ENCODE assay signal across 26 mouse cellular contexts in the genomic region with DNA sequence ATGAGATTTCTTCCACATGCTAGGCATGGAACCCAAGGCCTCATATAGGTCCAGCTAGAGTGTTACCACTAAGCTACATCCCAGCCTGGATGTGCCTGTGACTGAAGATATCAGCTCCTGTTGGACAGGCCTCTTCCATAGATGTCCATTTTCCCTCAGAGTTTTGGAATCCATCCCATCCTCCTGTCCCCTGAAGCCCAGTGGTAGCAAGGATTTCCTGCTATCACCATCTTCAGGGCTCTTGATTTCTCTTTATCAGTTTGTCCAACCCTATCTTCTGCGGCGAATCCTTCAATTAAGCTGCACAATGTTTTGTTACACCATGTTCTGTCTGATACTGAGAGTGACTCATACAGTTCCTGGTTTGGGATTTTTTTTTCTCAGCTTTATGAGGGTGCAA. TPM values are rescaled to one million over a fixed set of nuclear protein-coding genes. Genes with fewer than 3 reads are reported as not detected.
DNase-seq lines count a peak whose midpoint lies in the region; ATAC-seq lines count a peak whose summit lies in the region.
"Had no signal": no experiment of that assay in that cellular context is flagged by ENCODE, and none has a peak within 500 bp of the region (broad histone marks: within the 10 kb centered on the region; RNA-seq: fewer than 3 reads in every experiment).

No protein-coding gene starts in this region.

- H3K9ac ChIP-seq in midbrain, embryonic 11.5 days (ENCODE audit: low read length): no peak overlapping the region
- H3K9ac ChIP-seq in midbrain, embryonic 16.5 days (ENCODE audit: low read depth, low read length): no peak overlapping the region
- H3K9ac ChIP-seq: embryonic facial prominence, embryonic 13.5 days; embryonic facial prominence, embryonic 15.5 days; forebrain, embryonic 12.5 days had no signal

- peak; percentile 52 for DNase-seq in heart, adult 11 months
- DNase-seq in heart, postnatal 14 days: no peak
- peak; percentile 59 for DNase-seq in midbrain, embryonic 11.5 days (ENCODE audit: low spot score, missing footprints)
- DNase-seq in frontal cortex, postnatal 10 days (ENCODE audit: low spot score in 2 of 2): no peak
- DNase-seq: adrenal gland, adult 2 months; adrenal gland, postnatal 10 days; adrenal gland, postnatal 25 days; B cell, adult 2 months; cerebellum, adult 11 months; cerebellum, adult 18-20 months; cerebellum, adult 8-10 months; cerebellum, adult 9-11 months; cerebellum, postnatal 14 days; cerebellum, postnatal 36 days; embryo, embryonic 11 days had no signal

- H3K27ac ChIP-seq in midbrain, embryonic 11.5 days (ENCODE audit: low read depth, low read length): no peak overlapping the region
- H3K27ac ChIP-seq in midbrain, embryonic 16.5 days (ENCODE audit: low read length): no peak overlapping the region
- H3K27ac ChIP-seq: embryonic facial prominence, embryonic 13.5 days; embryonic facial prominence, embryonic 15.5 days; forebrain, embryonic 10.5 days; forebrain, embryonic 12.5 days had no signal

- no peaks in the 10 kb centered on the region for H3K9me3 ChIP-seq in midbrain, embryonic 11.5 days (ENCODE audit: control insufficient read depth, low read length)
- H3K9me3 ChIP-seq in midbrain, embryonic 16.5 days (replicated peaks; ENCODE audit: control insufficient read depth, low read length, poor library complexity, severe bottlenecking): no peaks in the 10 kb centered on the region
- H3K9me3 ChIP-seq: embryonic facial prominence, embryonic 13.5 days; embryonic facial prominence, embryonic 15.5 days; G1E had no signal

- intact Hi-C loops in heart, postnatal 14 days (cut with DNase I): no loop called here

- no peak for ATAC-seq in midbrain, embryonic 11.5 days (ENCODE audit: low FRiP score)
- ATAC-seq in midbrain, embryonic 16.5 days: no peak
- ATAC-seq: CD4-positive, CD25-positive, alpha-beta regulatory T cell, adult 4 months; forebrain, embryonic 14.5 days; forebrain, embryonic 16.5 days had no signal

- 94% methylated on average over 2 of the region's 2 CpGs for WGBS in midbrain, embryonic 11.5 days
- 100% methylated on average over 2 of the region's 2 CpGs for WGBS in midbrain, embryonic 16.5 days

- H3K4me1 ChIP-seq in midbrain, embryonic 11.5 days (ENCODE audit: control insufficient read depth, insufficient read depth, low read length): peaks cover 12% of the 10 kb centered on the region
- H3K4me1 ChIP-seq in midbrain, embryonic 16.5 days (ENCODE audit: control insufficient read depth, insufficient read depth, low read length): peaks cover 9% of the 10 kb centered on the region

- H3K27me3 ChIP-seq in midbrain, embryonic 11.5 days (ENCODE audit: control insufficient read depth, insufficient read depth, low read length): no peaks in the 10 kb centered on the region
- no peaks in the 10 kb centered on the region for H3K27me3 ChIP-seq in midbrain, embryonic 16.5 days (ENCODE audit: control insufficient read depth, insufficient read depth, low read depth, low read length)
- H3K27me3 ChIP-seq: CH12.LX; embryonic facial prominence, embryonic 13.5 days; embryonic facial prominence, embryonic 15.5 days; forebrain, embryonic 12.5 days had no signal

- no peaks in the 10 kb centered on the region for H3K36me3 ChIP-seq in midbrain, embryonic 11.5 days (ENCODE audit: control insufficient read depth, insufficient read depth, low read length)
- no peaks in the 10 kb centered on the region for H3K36me3 ChIP-seq in midbrain, embryonic 16.5 days (ENCODE audit: control insufficient read depth, insufficient read depth, low read length)
- H3K36me3 ChIP-seq: embryonic facial prominence, embryonic 13.5 days; embryonic facial prominence, embryonic 15.5 days; forebrain, embryonic 10.5 days; forebrain, embryonic 12.5 days had no signal

- no peak overlapping the region for H3K4me3 ChIP-seq in midbrain, embryonic 11.5 days (ENCODE audit: low read depth, low read length)
- H3K4me3 ChIP-seq in midbrain, embryonic 16.5 days (ENCODE audit: low read depth, low read length): no peak overlapping the region
- H3K4me3 ChIP-seq: embryonic facial prominence, embryonic 13.5 days; embryonic facial prominence, embryonic 15.5 days; erythroblast, embryonic 14.5 days; forebrain, embryonic 10.5 days; forebrain, embryonic 12.5 days had no signal

- no peak overlapping the region for H3K4me2 ChIP-seq in midbrain, embryonic 11.5 days
- H3K4me2 ChIP-seq in midbrain, embryonic 16.5 days (ENCODE audit: low read length): no peak overlapping the region
- H3K4me2 ChIP-seq: embryonic facial prominence, embryonic 13.5 days; embryonic facial prominence, embryonic 15.5 days; forebrain, embryonic 12.5 days had no signal

RNA-seq across cellular contexts. Expression of gene Dyrk2, which starts 2.2 kb away (rescaled TPM):
- total RNA-seq in heart, postnatal 14 days (2021): 10 to 100 TPM; 57.4 to 62.8 TPM
- 12.1 and 12.4 TPM in 2 replicates for polyA plus RNA-seq in midbrain, embryonic 11.5 days (2014; fragmentation: Nextera tagmentation; extraction: Ambion mirVana)
- polyA plus RNA-seq in midbrain, embryonic 16.5 days (2015; fragmentation: Nextera tagmentation; extraction: Ambion mirVana): 12.3 and 13.3 TPM in 2 replicates

Comparison
In these comparisons a context has a peak if more than half of its experiments do, and no peak if none do; other contexts are left out.
1. DNase-seq: peak in heart, adult 11 months (single experiment) and midbrain, embryonic 11.5 days (single experiment); none in heart, postnatal 14 days (0 of 2) and frontal cortex, postnatal 10 days (0 of 2).